Mouse (Mus musculus): Measurements from ENCODE around the gene Tnip1. TPM values are rescaled to one million over a fixed set of nuclear protein-coding genes. Genes with fewer than 3 reads are reported as not detected.

Tnip1 gene
- polyA plus RNA-seq, 1 experiment: 121 TPM

GRCm38 (mm10) chr11:54894589-54894988 lies 68.1 kb downstream of the Tnip1 start:
- no peaks in the 10 kb centered on the region for H3K4me1 ChIP-seq (replicated peaks; ENCODE audit: control insufficient read depth, insufficient read depth, low read length)
- TF ChIP-seq POLR2A (IDR thresholded peaks at IDR 0.05; ENCODE audit: control insufficient read depth, extremely low read depth, insufficient read depth, low read length, poor library complexity) (no peak), CTCF (IDR thresholded peaks at IDR 0.05; ENCODE audit: borderline replicate concordance, control insufficient read depth, extremely low read depth, insufficient read depth, low read length, poor library complexity) (no peak)
- H3K27me3 ChIP-seq (ENCODE audit: control insufficient read depth, insufficient read depth, low read length): no peaks in the 10 kb centered on the region
- no peaks in the 10 kb centered on the region for H3K36me3 ChIP-seq (ENCODE audit: control insufficient read depth, insufficient read depth, low read length)
- no peak for DNase-seq
- no peak overlapping the region for H3K27ac ChIP-seq (ENCODE audit: control insufficient read depth, insufficient read depth, low read length)
- 97% methylated on average over 9 of the region's 9 CpGs for WGBS
- H3K4me3 ChIP-seq (ENCODE audit: control insufficient read depth, insufficient read depth, low read length): no peak overlapping the region

- H3K36me3 ChIP-seq (ENCODE audit: control insufficient read depth, insufficient read depth, low read length): no peaks in the 10 kb centered on the region
- H3K4me1 ChIP-seq (replicated peaks; ENCODE audit: control insufficient read depth, insufficient read depth, low read length): no peaks in the 10 kb centered on the region
- no peak for DNase-seq
- no peak overlapping the region for H3K27ac ChIP-seq (ENCODE audit: control insufficient read depth, insufficient read depth, low read length)
- no peak for TF ChIP-seq CTCF (IDR thresholded peaks at IDR 0.05; ENCODE audit: borderline replicate concordance, control insufficient read depth, extremely low read depth, insufficient read depth, low read length, poor library complexity)
- no peak for TF ChIP-seq POLR2A (IDR thresholded peaks at IDR 0.05; ENCODE audit: control insufficient read depth, extremely low read depth, insufficient read depth, low read length, poor library complexity)
- no peaks in the 10 kb centered on the region for H3K27me3 ChIP-seq (ENCODE audit: control insufficient read depth, insufficient read depth, low read length)
- H3K4me3 ChIP-seq (ENCODE audit: control insufficient read depth, insufficient read depth, low read length): no peak overlapping the region
- 90% methylated on average over 7 of the region's 7 CpGs for WGBS
Observed at GRCm38 (mm10) chr11:54892091-54892490, 70.6 kb downstream of the Tnip1 start.

- 93% methylated on average over 5 of the region's 5 CpGs for WGBS
- no peak for TF ChIP-seq POLR2A (IDR thresholded peaks at IDR 0.05; ENCODE audit: control insufficient read depth, extremely low read depth, insufficient read depth, low read length, poor library complexity)
- TF ChIP-seq CTCF (IDR thresholded peaks at IDR 0.05; ENCODE audit: borderline replicate concordance, control insufficient read depth, extremely low read depth, insufficient read depth, low read length, poor library complexity): no peak
- no peak for DNase-seq
Observed at GRCm38 (mm10) chr11:54891341-54891740, 71.4 kb downstream of the Tnip1 start.

GRCm38 (mm10) chr11:54887927-54888326 lies 74.8 kb downstream of the Tnip1 start:
- WGBS: 88% methylated on average over 6 of the region's 6 CpGs
- H3K4me3 ChIP-seq (ENCODE audit: control insufficient read depth, insufficient read depth, low read length): no peak overlapping the region
- H3K36me3 ChIP-seq (ENCODE audit: control insufficient read depth, insufficient read depth, low read length): no peaks in the 10 kb centered on the region
- H3K4me1 ChIP-seq (replicated peaks; ENCODE audit: control insufficient read depth, insufficient read depth, low read length): peaks cover 9% of the 10 kb centered on the region; the same call in 1 of the 2 replicates
- no peak for DNase-seq
- TF ChIP-seq CTCF (IDR thresholded peaks at IDR 0.05; ENCODE audit: borderline replicate concordance, control insufficient read depth, extremely low read depth, insufficient read depth, low read length, poor library complexity) (no peak), POLR2A (IDR thresholded peaks at IDR 0.05; ENCODE audit: control insufficient read depth, extremely low read depth, insufficient read depth, low read length, poor library complexity) (no peak)
- H3K27ac ChIP-seq (ENCODE audit: control insufficient read depth, insufficient read depth, low read length): no peak overlapping the region
- no peaks in the 10 kb centered on the region for H3K27me3 ChIP-seq (ENCODE audit: control insufficient read depth, insufficient read depth, low read length)

More at GRCm38 (mm10) chr11:54891341-54891740, 71.4 kb downstream of the Tnip1 start:
- no peaks in the 10 kb centered on the region for H3K27me3 ChIP-seq (ENCODE audit: control insufficient read depth, insufficient read depth, low read length)
- H3K4me3 ChIP-seq (ENCODE audit: control insufficient read depth, insufficient read depth, low read length): no peak overlapping the region
- H3K4me1 ChIP-seq (replicated peaks; ENCODE audit: control insufficient read depth, insufficient read depth, low read length): no peaks in the 10 kb centered on the region
- no peaks in the 10 kb centered on the region for H3K36me3 ChIP-seq (ENCODE audit: control insufficient read depth, insufficient read depth, low read length)
- no peak overlapping the region for H3K27ac ChIP-seq (ENCODE audit: control insufficient read depth, insufficient read depth, low read length)

- H3K4me1 ChIP-seq (replicated peaks; ENCODE audit: control insufficient read depth, insufficient read depth, low read length): peaks cover 9% of the 10 kb centered on the region; the same call in 1 of the 2 replicates
- no peak for TF ChIP-seq CTCF (IDR thresholded peaks at IDR 0.05; ENCODE audit: borderline replicate concordance, control insufficient read depth, extremely low read depth, insufficient read depth, low read length, poor library complexity)
- no peak for TF ChIP-seq POLR2A (IDR thresholded peaks at IDR 0.05; ENCODE audit: control insufficient read depth, extremely low read depth, insufficient read depth, low read length, poor library complexity)
- H3K27me3 ChIP-seq (ENCODE audit: control insufficient read depth, insufficient read depth, low read length): no peaks in the 10 kb centered on the region
- WGBS: 99% methylated on average over 2 of the region's 2 CpGs
- no peak overlapping the region for H3K4me3 ChIP-seq (ENCODE audit: control insufficient read depth, insufficient read depth, low read length)
- no peaks in the 10 kb centered on the region for H3K36me3 ChIP-seq (ENCODE audit: control insufficient read depth, insufficient read depth, low read length)
- DNase-seq: no peak
- no peak overlapping the region for H3K27ac ChIP-seq (ENCODE audit: control insufficient read depth, insufficient read depth, low read length)
Observed at GRCm38 (mm10) chr11:54885406-54885805, 77.3 kb downstream of the Tnip1 start.

- no peak for DNase-seq
Observed at GRCm38 (mm10) chr11:54884937-54885336, 77.8 kb downstream of the Tnip1 start.

More at GRCm38 (mm10) chr11:54884937-54885336, 77.8 kb downstream of the Tnip1 start:
- Histone ChIP-seq H3K27ac (ENCODE audit: control insufficient read depth, insufficient read depth, low read length) (no peak overlapping the region), H3K4me1 (replicated peaks; ENCODE audit: control insufficient read depth, insufficient read depth, low read length) (peaks cover 9% of the 10 kb centered on the region; the same call in 1 of the 2 replicates), H3K4me3 (ENCODE audit: control insufficient read depth, insufficient read depth, low read length) (no peak overlapping the region), H3K27me3 (ENCODE audit: control insufficient read depth, insufficient read depth, low read length) (no peaks in the 10 kb centered on the region), H3K36me3 (ENCODE audit: control insufficient read depth, insufficient read depth, low read length) (no peaks in the 10 kb centered on the region)
- 66% methylated on average over 5 of the region's 5 CpGs for WGBS
- TF ChIP-seq CTCF (IDR thresholded peaks at IDR 0.05; ENCODE audit: borderline replicate concordance, control insufficient read depth, extremely low read depth, insufficient read depth, low read length, poor library complexity): no peak
- TF ChIP-seq POLR2A (IDR thresholded peaks at IDR 0.05; ENCODE audit: control insufficient read depth, extremely low read depth, insufficient read depth, low read length, poor library complexity): no peak
